7 mouse cellular contexts compared by ENCODE assay signal in the genomic region with DNA sequence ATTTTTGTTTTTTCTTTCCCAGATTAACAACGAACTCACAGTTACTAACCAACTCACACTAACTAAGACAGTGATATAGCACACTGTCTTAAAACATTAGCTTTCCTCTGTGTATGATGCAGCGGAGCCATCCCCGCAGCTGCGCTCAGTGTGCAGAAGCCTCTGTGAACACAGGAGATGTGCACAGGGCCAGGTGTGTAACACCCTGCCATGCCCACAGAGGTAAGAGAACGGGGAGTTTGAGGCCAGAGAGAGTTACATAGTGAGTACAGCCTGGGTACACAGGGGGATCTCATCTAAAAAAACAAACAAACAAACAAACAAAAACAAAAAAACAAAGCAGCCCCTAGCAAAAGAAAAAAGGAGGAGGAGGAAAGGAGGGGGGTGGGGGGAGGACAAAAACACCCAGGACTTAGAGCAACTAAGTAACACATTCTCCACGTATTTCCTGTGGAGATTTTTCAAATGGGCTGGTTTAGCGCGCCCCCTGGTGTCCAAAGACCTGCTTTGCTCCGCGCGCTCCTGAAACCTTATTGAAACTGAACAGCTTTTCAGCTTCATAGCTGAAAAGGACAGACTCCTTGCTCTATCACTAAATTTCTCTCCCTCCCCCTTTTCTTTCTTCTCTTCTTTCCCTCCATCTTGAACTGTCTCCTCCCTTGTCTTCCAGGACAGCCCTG.
DNase-seq lines count a peak whose midpoint lies in the region; ATAC-seq and TF ChIP-seq lines count a peak whose summit lies in the region.

No protein-coding gene starts in this region.

- no peak overlapping the region for H3K4me3 ChIP-seq in C2C12 (ENCODE audit: insufficient read depth, poor library complexity, severe bottlenecking)
- H3K4me3 ChIP-seq in ES-E14 (ENCODE audit: insufficient read depth in 1 of 2, low read depth in 1 of 2, low read length in 2 of 2, poor library complexity in 1 of 2, severe bottlenecking in 1 of 2) = no peak overlapping the region
- no peak overlapping the region for H3K4me3 ChIP-seq in forebrain, embryonic 15.5 days
- no peak overlapping the region for H3K4me3 ChIP-seq in small intestine, adult 2 months (ENCODE audit: low read depth, low read length)

- TF ChIP-seq CTCF in C2C12 (IDR thresholded peaks at IDR 0.05; ENCODE audit: control insufficient read depth, insufficient read depth, insufficient read length) = peak; percentile 31
- peak; percentile 82; the same call in 1 of the 2 replicates for TF ChIP-seq CTCF in small intestine, adult 2 months (IDR thresholded peaks at IDR 0.05; ENCODE audit: extremely low read depth, insufficient read length, insufficient replicate concordance, low read depth, low read length)

- DNase-seq in ES-E14 (ENCODE audit: low read depth, low spot score) = peak; percentile 61
- peak; percentile 75 for DNase-seq in cerebellum, adult 11 months
- peak; percentile 88 for DNase-seq in kidney, postnatal 4 days
- peak; percentile 73 for DNase-seq in lung, postnatal 10 days

- H3K27ac ChIP-seq in ES-E14 (ENCODE audit: insufficient read depth, low read depth, low read length, poor library complexity, severe bottlenecking) = no peak overlapping the region
- H3K27ac ChIP-seq in forebrain, embryonic 15.5 days (replicated peaks) = no peak overlapping the region
- H3K27ac ChIP-seq in small intestine, adult 2 months (ENCODE audit: insufficient read depth, low read depth, low read length) = no peak overlapping the region

- 0 out of 2 replicates have a peak, but pooled peaks have one; percentile 11 for ATAC-seq in forebrain, embryonic 15.5 days (replicated peaks)

- H3K9me3 ChIP-seq in ES-E14 (ENCODE audit: control insufficient read depth, insufficient read depth, low read depth, low read length) = no peaks in the 10 kb centered on the region
- H3K9me3 ChIP-seq in forebrain, embryonic 15.5 days = no peaks in the 10 kb centered on the region

- H3K27me3 ChIP-seq in C2C12 (ENCODE audit: control insufficient read depth, insufficient read depth, insufficient read length) = no peaks in the 10 kb centered on the region
- H3K27me3 ChIP-seq in forebrain, embryonic 15.5 days = no peaks in the 10 kb centered on the region
- no peaks in the 10 kb centered on the region for H3K27me3 ChIP-seq in small intestine, adult 2 months (ENCODE audit: control insufficient read depth, insufficient read depth, low read length)

- H3K79me2 ChIP-seq in C2C12 (ENCODE audit: control insufficient read depth, insufficient read depth) = no peaks in the 10 kb centered on the region

- H3K4me1 ChIP-seq in ES-E14 (ENCODE audit: control insufficient read depth in 2 of 2, insufficient read depth in 2 of 2, low read length in 2 of 2, poor library complexity in 1 of 2) = peaks cover 0 to 6% of the 10 kb centered on the region in 2 experiments; a peak in 2 of 4 replicates
- peaks cover 8% of the 10 kb centered on the region; the same call in 1 of the 2 replicates for H3K4me1 ChIP-seq in forebrain, embryonic 15.5 days
- H3K4me1 ChIP-seq in small intestine, adult 2 months (ENCODE audit: control insufficient read depth, insufficient read depth, insufficient read length, low read length) = no peaks in the 10 kb centered on the region

- no peaks in the 10 kb centered on the region for H3K36me3 ChIP-seq in C2C12 (ENCODE audit: control insufficient read depth, insufficient read depth)
- H3K36me3 ChIP-seq in ES-E14 (ENCODE audit: control insufficient read depth, insufficient read depth, low read length, poor library complexity, severe bottlenecking) = no peaks in the 10 kb centered on the region
- no peaks in the 10 kb centered on the region for H3K36me3 ChIP-seq in forebrain, embryonic 15.5 days
- no peaks in the 10 kb centered on the region for H3K36me3 ChIP-seq in small intestine, adult 2 months (ENCODE audit: control insufficient read depth, insufficient read depth, low read length)

- in situ Hi-C loops in ES-E14 (cut with MboI; ENCODE audit: low sequenced_read_pairs in 2 of 2, unreplicated experiment in 2 of 2) = loop anchor here in 1 of 2 experiments (10.0 kb wide), 3 partner anchors 263 to 563 kb away; no protein-coding TSS in a partner anchor

- H3K79me3 ChIP-seq in C2C12 (ENCODE audit: low read depth) = no peaks in the 10 kb centered on the region

- no peak overlapping the region for H3ac ChIP-seq in C2C12 (ENCODE audit: control insufficient read depth, insufficient read length, low read depth)

- H3K4me2 ChIP-seq in forebrain, embryonic 15.5 days (replicated peaks) = no peak overlapping the region

- 29% methylated on average over 11 of the region's 11 CpGs for WGBS in forebrain, embryonic 15.5 days
- WGBS in small intestine, adult 2 months = 31% methylated on average over 11 of the region's 11 CpGs

- no peak for TF ChIP-seq POLR2A in small intestine, adult 2 months (IDR thresholded peaks at IDR 0.05; ENCODE audit: low read depth, low read length)

- no peak overlapping the region for H3K9ac ChIP-seq in ES-E14 (ENCODE audit: insufficient read depth, low read depth, low read length, poor library complexity, severe bottlenecking)
- H3K9ac ChIP-seq in forebrain, embryonic 15.5 days (replicated peaks) = no peak overlapping the region

TF ChIP-seq in C2C12, 6 proteins besides CTCF, POLR2A, EP300 and RAD21:
- TF ChIP-seq MYOD1 (IDR thresholded peaks at IDR 0.05; ENCODE audit: control insufficient read depth, insufficient read length, low read depth) (no peak), FOSL1 (IDR thresholded peaks at IDR 0.05; ENCODE audit: insufficient read depth, low read length, poor library complexity, severe bottlenecking) (no peak), MAX (IDR thresholded peaks at IDR 0.05) (no peak), USF1 (IDR thresholded peaks at IDR 0.05; ENCODE audit: low read depth) (no peak), CEBPB (IDR thresholded peaks at IDR 0.05; ENCODE audit: low read depth) (no peak), MYOG (IDR thresholded peaks at IDR 0.05; ENCODE audit: control insufficient read depth, extremely low read depth, insufficient read length) (no peak)

TF ChIP-seq in ES-E14, 5 proteins besides CTCF, POLR2A, EP300 and RAD21:
- no peak for TF ChIP-seq ZNF384 (IDR thresholded peaks at IDR 0.05; ENCODE audit: low read depth, low read length)
- TF ChIP-seq ZC3H11A (IDR thresholded peaks at IDR 0.05; ENCODE audit: borderline replicate concordance, low read depth, low read length) = 0 out of 2 replicates have a peak, but pooled peaks have one; percentile 31
- TF ChIP-seq HCFC1 (IDR thresholded peaks at IDR 0.05; ENCODE audit: borderline replicate concordance, insufficient read depth, low read length) = no peak
